Mouse (Mus musculus) small intestine, adult 2 months (tissue): Measurements from ENCODE around the gene Rhoa.

Source experiments
- CTCF ChIP-seq: fragments of 200-500 bp; IDR thresholded peaks from 2 replicates; pipeline ENCODE4 v1.5.1; 2012; ENCODE audit warnings: low read depth, mild to moderate bottlenecking, control low read depth, inconsistent platforms, low read length, moderate library complexity, mixed read lengths; ENCODE audit not compliant: insufficient replicate concordance, insufficient read length; ENCODE audit errors: extremely low read depth
- POLR2A ChIP-seq: fragments of 200-500 bp; IDR thresholded peaks from 2 replicates; pipeline ENCODE4 v1.6.1; 2012; ENCODE audit warnings: low read depth, mild to moderate bottlenecking, control low read depth, inconsistent platforms, low read length, moderate library complexity

DNA sequence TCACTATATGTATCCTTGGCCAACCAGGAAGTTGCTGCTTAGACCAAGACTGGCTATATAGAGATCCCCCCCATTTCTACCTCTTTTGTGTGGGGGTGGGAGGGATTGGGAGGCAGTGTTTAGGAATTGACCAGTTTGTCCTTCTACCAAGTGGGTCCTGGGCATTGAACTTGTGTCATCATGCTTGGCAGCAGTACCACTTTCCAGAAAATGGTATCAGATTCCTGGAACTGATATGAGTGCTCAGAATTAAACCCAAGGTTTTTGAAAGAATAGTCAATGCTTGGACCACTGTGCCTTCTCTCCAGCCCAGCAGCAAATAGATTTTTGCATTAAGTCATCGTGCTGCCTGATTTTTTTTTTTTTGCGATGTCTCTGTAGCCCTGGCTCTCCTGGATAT is 19.9 kb downstream of the Rhoa start:
- TF ChIP-seq CTCF (no peak), POLR2A (no peak)
